Mouse (Mus musculus) lung, embryonic 15.5 days (tissue): ENCODE data around the gene Aicda. TPM values are rescaled to one million over a fixed set of nuclear protein-coding genes. Genes with fewer than 3 reads are reported as not detected.

Experiments
- ATAC-seq: fragments of 200-750 bp; cut with Nextera tagmentation; 2 replicates; pipeline ENCODE4 v1.8.0; 2017; ENCODE audit warnings: moderate number of reproducible peaks, borderline replicate concordance; ENCODE audit not compliant: low FRiP score, low TSS enrichment; ENCODE audit errors: extremely low read depth
- H3K27ac ChIP-seq: fragments of 300-500 bp; sonication (generic); 2 replicates; pipeline ENCODE4 v1.5.1; 2015; ENCODE audit warnings: moderate library complexity, mild to moderate bottlenecking, inconsistent platforms
- H3K27me3 ChIP-seq: fragments of 300-500 bp; sonication (generic); 2 replicates; pipeline ENCODE4 v1.6.1; 2015; ENCODE audit warnings: inconsistent platforms
- H3K36me3 ChIP-seq: fragments of 300-500 bp; sonication (generic); 2 replicates; pipeline ENCODE4 v1.6.1; 2015; ENCODE audit warnings: inconsistent platforms
- H3K4me1 ChIP-seq: fragments of 300-500 bp; sonication (generic); 2 replicates; pipeline ENCODE4 v1.6.1; 2015; ENCODE audit warnings: inconsistent platforms
- H3K4me2 ChIP-seq: fragments of 300-500 bp; sonication (generic); 2 replicates; pipeline ENCODE4 v1.6.1; 2015; ENCODE audit warnings: inconsistent platforms, mild to moderate bottlenecking, moderate library complexity
- H3K4me3 ChIP-seq: fragments of 300-500 bp; sonication (generic); 2 replicates; pipeline ENCODE4 v1.5.1; 2015; ENCODE audit warnings: mild to moderate bottlenecking, inconsistent platforms
- H3K9ac ChIP-seq: fragments of 300-500 bp; sonication (generic); 2 replicates; pipeline ENCODE4 v1.6.1; 2015; ENCODE audit warnings: inconsistent platforms
- H3K9me3 ChIP-seq: fragments of 300-500 bp; sonication (generic); 2 replicates; pipeline ENCODE4 v1.6.1; 2016; ENCODE audit warnings: inconsistent platforms
- WGBS: fragments of 180-500 bp; shearing (Covaris S2); methylation state at CpG from one replicate; pipeline ENCODE4 v1.1.7; 2015; 5-methylcytosine and 5-hydroxymethylcytosine counted together
- polyA plus RNA-seq: library from polyadenylated mRNA; unstranded; fragments of >200 nt; fragmentation: Nextera tagmentation; extraction: Ambion mirVana; gene quantifications from 2 replicates; pipeline ENCODE4 v1.2.1, GENCODE M21; 2015

Gene Aicda
- polyA plus RNA-seq, 1 experiment from 2014 or later = not detected

DNA sequence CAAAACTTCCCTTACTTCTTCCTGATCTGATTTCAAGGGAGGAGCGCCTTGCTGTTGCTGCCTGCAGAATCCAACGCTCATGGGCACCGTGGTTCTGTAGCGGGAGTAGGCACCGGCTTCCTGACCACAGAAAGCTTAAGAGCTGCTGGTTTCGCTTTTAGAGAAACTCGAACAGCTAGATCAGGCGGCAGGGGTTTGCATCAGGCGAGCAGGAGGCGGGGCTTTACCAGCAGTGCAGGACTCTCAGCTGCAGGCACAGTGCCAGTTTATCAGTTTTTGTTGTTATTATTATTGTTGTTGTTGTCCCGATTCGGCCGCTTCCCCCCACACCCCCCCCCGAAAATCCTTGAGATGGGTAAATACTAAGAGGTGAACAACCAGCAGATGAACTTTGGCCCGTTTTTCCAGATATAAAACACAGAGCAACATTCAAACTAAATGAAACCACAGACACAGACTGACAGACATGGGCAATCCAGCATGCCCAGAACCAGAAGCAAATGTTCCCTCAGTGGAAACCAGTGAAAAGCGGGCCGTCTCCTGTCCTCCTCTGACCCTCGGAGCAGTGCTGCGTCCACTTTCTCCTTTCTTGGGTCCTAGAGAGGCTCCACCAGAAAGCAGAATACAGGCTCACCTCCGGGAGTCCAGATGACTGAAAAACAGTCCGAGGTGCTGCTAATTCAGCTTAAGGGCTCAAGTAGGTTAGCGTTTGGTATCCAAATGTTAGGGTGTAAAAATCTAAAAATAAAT, 48.8 kb downstream of the Aicda start, which contains the start of gene Apobec1:
Apobec1 (minus strand) TSS at position 203 of the 750 bp plus-strand sequence.
- H3K4me1 ChIP-seq = no peaks in the 10 kb centered on the region
- ATAC-seq = peak; percentile 85; the same call in 1 of the 2 replicates
- peak within 1 kb of the TSS; percentile 81 for H3K27ac ChIP-seq
- H3K9ac ChIP-seq = peak within 1 kb of the TSS; percentile 48
- H3K9me3 ChIP-seq = no peaks in the 10 kb centered on the region
- WGBS = 4% methylated on average over 22 of the region's 22 CpGs
- no peaks in the 10 kb centered on the region for H3K27me3 ChIP-seq
- peak within 1 kb of the TSS; percentile 66 for H3K4me2 ChIP-seq
- no peaks in the 10 kb centered on the region for H3K36me3 ChIP-seq
- H3K4me3 ChIP-seq = peak within 1 kb of the TSS; percentile 50

DNA sequence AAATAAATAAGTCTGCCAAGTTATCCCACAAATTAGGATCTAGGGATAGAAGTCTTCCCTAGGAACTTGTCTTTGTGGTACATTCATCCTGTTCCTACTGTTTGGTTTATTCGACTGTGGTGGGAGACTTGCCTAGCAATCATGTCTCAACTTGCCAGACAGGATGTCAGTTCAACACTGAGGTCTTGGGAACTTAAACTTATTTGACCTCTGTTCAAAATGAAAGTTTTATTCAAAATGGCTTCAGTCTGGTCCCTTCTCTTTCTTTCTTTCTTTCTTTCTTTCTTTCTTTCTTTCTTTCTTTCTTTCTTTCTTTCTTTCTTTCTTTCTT, 49.4 kb downstream of the Aicda start:
- peak overlapping the region; percentile 50 for H3K4me3 ChIP-seq
- H3K27me3 ChIP-seq = no peaks in the 10 kb centered on the region
- 3% methylated on average over 1 of the region's 1 CpGs for WGBS
- peak; percentile 20; the same call in 1 of the 2 replicates for ATAC-seq
- H3K4me1 ChIP-seq = no peaks in the 10 kb centered on the region
- no peak overlapping the region for H3K9ac ChIP-seq
- no peaks in the 10 kb centered on the region for H3K36me3 ChIP-seq
- no peaks in the 10 kb centered on the region for H3K9me3 ChIP-seq
- peak overlapping the region; percentile 66 for H3K4me2 ChIP-seq
- peak overlapping the region; percentile 81 for H3K27ac ChIP-seq

DNA sequence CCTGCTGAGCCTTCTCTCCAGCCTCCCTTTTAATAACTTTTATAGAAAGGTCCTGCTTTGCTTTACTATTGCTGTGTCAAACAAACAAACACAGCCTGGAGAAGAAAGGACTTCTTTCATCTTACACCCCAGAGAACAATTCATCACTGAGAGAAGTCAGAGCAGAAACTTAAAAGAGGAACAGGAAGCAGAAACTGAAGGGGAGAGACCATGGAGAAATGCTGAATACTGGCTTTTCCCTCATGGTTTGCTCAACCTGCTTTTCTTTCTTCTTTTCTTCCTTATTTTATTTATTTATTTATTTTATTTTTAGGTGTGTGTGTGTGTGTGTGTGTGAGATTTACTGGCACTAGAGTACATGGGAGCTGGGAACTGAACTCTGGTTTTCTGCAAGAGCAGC, 50.7 kb downstream of the Aicda start:
- no peak overlapping the region for H3K4me3 ChIP-seq
- no peak overlapping the region for H3K9ac ChIP-seq
- H3K27ac ChIP-seq = no peak overlapping the region
- no peak overlapping the region for H3K4me2 ChIP-seq
- no peaks in the 10 kb centered on the region for H3K9me3 ChIP-seq
- H3K36me3 ChIP-seq = no peaks in the 10 kb centered on the region
- ATAC-seq = no peak
- H3K27me3 ChIP-seq = no peaks in the 10 kb centered on the region
- no peaks in the 10 kb centered on the region for H3K4me1 ChIP-seq

DNA sequence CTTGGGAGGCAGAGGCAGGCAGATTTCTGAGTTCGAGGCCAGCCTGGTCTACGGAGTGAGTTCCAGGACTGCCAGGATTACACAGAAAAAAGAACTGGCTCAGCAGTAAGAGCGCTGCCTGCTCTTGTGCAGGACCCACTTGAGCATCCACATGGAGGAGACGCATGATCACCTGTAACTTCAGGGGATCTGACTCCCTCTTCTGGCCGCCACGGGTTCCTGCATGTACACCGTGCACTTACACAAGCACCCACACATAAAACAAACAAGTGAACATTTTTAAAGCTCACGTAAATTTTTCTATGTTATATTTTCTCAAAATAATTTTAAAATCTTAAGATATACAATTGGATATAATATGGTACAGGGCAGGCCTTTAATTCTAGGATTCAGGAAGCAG, 51.9 kb downstream of the Aicda start:
- Histone ChIP-seq H3K4me1 (no peaks in the 10 kb centered on the region), H3K36me3 (no peaks in the 10 kb centered on the region), H3K9ac (no peak overlapping the region), H3K4me2 (no peak overlapping the region), H3K27me3 (no peaks in the 10 kb centered on the region), H3K9me3 (no peaks in the 10 kb centered on the region), H3K27ac (no peak overlapping the region), H3K4me3 (no peak overlapping the region)
- ATAC-seq = no peak
- WGBS = 86% methylated on average over 8 of the region's 8 CpGs

DNA sequence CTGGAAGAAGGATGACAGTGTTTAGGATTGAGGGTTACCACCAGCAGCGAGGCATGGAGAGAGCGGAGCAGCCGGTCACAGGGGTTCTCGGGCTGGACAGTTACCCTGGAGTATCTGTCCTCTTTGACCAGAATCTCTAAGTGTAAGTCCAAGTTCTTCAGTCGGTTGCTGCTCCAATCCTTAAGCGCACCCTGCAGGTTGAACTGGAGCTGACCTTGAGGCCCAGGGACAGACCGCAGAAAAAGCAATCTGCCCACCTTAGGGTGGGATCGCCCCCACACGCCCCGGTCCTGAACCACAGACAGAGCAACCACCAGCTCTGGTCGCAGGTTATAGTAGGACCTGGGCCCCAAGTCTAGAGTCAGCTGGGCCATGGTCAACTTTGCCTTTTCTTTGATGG, 53.1 kb downstream of the Aicda start:
- Histone ChIP-seq H3K4me2 (no peak overlapping the region), H3K9me3 (no peaks in the 10 kb centered on the region), H3K4me3 (no peak overlapping the region), H3K4me1 (no peaks in the 10 kb centered on the region), H3K27ac (no peak overlapping the region), H3K36me3 (no peaks in the 10 kb centered on the region), H3K27me3 (no peaks in the 10 kb centered on the region), H3K9ac (no peak overlapping the region)
- no peak for ATAC-seq
- WGBS = 92% methylated on average over 11 of the region's 11 CpGs

DNA sequence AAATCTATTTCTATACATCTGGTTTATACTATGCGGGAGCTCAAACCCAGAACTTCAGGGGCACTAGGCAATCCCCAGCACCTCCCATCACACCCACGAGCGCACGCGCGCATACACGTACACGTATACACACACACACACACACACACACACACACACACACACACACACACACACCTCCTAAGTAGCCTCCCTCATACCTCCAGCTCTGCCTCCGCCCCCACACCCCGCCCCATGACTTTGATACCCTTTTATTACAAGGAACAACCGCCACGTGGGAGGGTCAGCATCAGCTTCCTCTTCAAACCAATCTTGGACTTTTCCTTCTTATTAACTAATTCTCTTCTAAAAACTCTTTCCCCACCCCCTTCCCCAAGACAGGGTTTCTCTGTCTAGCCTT, 54.1 kb downstream of the Aicda start:
- no peaks in the 10 kb centered on the region for H3K4me1 ChIP-seq

DNA sequence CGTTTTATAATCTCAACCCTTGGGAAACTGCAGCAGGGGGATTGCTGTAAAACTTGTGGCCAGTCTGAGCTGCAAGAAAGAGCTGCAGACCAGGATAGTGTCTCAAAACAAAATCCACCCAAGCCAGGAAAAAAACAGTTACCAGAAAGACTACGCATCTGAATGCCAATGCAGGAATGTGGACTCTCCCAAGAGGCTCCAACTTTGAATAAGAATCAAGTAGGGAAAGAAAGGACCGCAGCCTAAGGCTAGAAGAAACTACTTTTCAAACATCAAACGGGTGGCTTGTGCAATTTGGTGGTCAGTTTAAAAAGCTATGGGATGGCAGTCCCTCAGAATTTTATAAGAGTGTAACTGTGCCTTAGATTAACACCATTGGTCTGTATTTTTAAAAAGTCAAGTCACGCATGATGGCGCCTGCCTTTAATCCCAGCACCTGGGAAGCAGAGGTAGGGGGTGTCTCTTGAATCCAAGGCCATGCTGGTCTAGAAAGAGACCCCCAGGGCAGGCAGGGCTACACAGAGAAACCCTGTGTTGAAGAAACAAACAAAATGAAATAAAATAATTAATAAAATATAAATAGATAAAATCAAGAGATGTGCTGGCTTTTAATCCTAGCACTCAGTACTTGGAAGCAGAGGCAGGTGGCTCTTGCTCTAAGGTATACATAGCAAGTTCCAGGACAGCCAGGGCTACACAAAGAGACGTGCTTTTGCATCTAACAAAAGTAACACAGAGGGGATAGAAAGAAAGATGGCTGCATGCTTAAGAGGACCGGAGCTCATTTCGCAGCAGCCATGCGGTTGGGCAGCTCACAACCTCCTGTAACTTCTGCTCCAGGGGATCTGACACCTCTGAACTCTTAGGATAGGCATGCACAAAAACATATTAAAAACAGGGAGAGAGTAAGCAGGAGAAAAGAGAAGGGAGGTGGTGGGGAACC, 55.1 kb downstream of the Aicda start:
- no peaks in the 10 kb centered on the region for H3K27me3 ChIP-seq
- no peaks in the 10 kb centered on the region for H3K4me1 ChIP-seq
- no peak overlapping the region for H3K4me3 ChIP-seq
- ATAC-seq = no peak
- H3K9me3 ChIP-seq = no peaks in the 10 kb centered on the region
- H3K27ac ChIP-seq = no peak overlapping the region
- WGBS = 77% methylated on average over 10 of the region's 10 CpGs
- no peak overlapping the region for H3K9ac ChIP-seq
- H3K4me2 ChIP-seq = no peak overlapping the region
- H3K36me3 ChIP-seq = no peaks in the 10 kb centered on the region

More for the DNA sequence above, 54.1 kb downstream of the Aicda start:
- Histone ChIP-seq H3K9me3 (no peaks in the 10 kb centered on the region), H3K27ac (no peak overlapping the region), H3K9ac (no peak overlapping the region), H3K36me3 (no peaks in the 10 kb centered on the region), H3K27me3 (no peaks in the 10 kb centered on the region), H3K4me3 (no peak overlapping the region), H3K4me2 (no peak overlapping the region)
- 88% methylated on average over 12 of the region's 12 CpGs for WGBS
- no peak for ATAC-seq

DNA sequence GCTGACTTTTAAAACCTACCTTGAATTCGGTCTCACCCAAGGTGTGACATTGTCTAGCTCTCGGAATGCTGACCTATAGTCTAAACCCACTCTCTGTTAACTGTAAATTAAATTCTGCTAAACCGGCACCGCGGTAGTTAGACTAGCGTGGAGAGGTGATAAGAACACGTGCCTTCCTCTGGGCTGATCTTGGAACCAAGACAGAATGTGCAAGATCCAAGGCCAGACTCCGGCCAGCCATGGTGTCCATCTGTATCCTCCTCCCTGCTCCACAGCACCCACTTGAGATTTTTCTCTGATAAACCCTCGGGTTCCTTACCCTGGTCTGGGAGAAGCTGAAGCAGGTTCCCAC, 55.8 kb downstream of the Aicda start:
- WGBS = 42% methylated on average over 9 of the region's 9 CpGs
- Histone ChIP-seq H3K4me3 (no peak overlapping the region), H3K27ac (no peak overlapping the region), H3K9me3 (no peaks in the 10 kb centered on the region), H3K9ac (no peak overlapping the region), H3K27me3 (no peaks in the 10 kb centered on the region), H3K36me3 (no peaks in the 10 kb centered on the region), H3K4me1 (no peaks in the 10 kb centered on the region), H3K4me2 (no peak overlapping the region)
- no peak for ATAC-seq

DNA sequence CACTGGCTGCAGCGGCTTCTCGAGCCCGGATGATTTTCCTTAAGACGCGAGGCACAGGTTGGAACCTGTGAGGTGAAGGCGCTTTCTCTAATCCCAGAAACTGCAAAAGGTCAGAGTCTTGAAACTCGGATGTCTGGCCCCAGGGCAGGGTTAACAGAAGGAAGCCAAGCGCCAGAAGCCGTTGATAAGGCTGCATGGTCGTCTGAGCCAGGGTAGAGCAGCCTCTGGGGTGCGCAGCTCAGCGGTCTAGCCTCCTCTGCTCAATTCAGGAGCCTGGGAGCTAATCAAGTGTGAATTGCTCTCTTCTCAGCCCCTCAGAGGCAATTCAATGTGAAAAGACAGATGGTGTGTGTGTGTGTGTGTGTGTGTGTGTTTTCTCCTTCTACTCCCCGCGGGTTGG, 56.2 kb downstream of the Aicda start, which contains the start of gene Gdf3:
Gdf3 (minus strand) TSS at position 317 of the 400 bp plus-strand sequence.
- no peak within 1 kb of the TSS for H3K4me3 ChIP-seq
- no peaks in the 10 kb centered on the region for H3K36me3 ChIP-seq
- no peak for ATAC-seq
- no peaks in the 10 kb centered on the region for H3K9me3 ChIP-seq
- H3K4me1 ChIP-seq = no peaks in the 10 kb centered on the region
- H3K27ac ChIP-seq = no peak within 1 kb of the TSS
- 24% methylated on average over 14 of the region's 14 CpGs for whole genome bisulfite sequencing
- H3K4me2 ChIP-seq = no peak within 1 kb of the TSS
- H3K27me3 ChIP-seq = no peaks in the 10 kb centered on the region
- H3K9ac ChIP-seq = no peak within 1 kb of the TSS

DNA sequence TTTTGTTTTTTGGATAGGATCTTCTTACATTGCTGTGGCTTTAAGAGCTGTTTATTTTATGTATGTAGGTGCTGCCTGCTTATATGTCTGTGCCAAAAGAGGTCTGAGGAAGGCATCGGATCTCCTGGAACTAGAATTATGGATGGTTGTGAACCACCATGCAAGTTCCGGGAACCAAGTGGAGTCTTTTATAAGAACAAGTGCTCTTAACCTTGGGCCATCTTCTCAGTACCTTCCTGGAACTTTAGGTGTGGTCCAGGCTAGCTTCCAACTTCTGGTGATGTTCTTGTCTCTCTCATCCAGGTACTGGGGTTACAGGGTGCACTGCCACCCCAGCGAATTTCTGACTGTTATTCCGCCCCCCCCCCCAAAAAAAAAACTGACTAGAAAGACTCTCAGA, 58.8 kb downstream of the Aicda start:
- no peak overlapping the region for H3K4me2 ChIP-seq
- no peak overlapping the region for H3K9ac ChIP-seq
- no peak overlapping the region for H3K4me3 ChIP-seq
- H3K27me3 ChIP-seq = no peaks in the 10 kb centered on the region
- no peak for ATAC-seq
- no peaks in the 10 kb centered on the region for H3K36me3 ChIP-seq
- no peaks in the 10 kb centered on the region for H3K4me1 ChIP-seq
- WGBS = 69% methylated on average over 4 of the region's 4 CpGs
- H3K27ac ChIP-seq = no peak overlapping the region
- no peaks in the 10 kb centered on the region for H3K9me3 ChIP-seq
